Mouse (Mus musculus): ENCODE data around the gene Dlgap1. TPM values are rescaled to one million over a fixed set of nuclear protein-coding genes. Genes with fewer than 3 reads are reported as not detected.

The Dlgap1 gene
- polyA plus RNA-seq, 1 experiment from 2014 or later = 4.1 TPM

DNA sequence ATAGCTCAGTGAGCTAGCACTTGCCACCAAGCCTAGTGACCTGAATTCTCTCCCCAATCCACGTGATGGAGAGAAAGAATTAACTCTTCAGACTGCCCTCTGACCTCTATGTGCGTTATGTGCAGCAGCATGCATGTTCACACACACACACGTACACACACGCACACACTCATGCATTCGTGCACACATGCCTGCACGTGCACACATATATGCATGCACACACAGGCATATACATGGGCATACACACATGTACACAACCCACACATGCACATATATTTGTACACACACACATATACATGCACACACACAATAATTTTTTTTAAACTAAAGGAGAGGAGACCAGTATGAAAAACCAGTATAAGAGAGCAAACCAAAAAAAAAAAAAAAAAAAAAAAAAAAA, 465.7 kb downstream of the Dlgap1 start:
- no peaks in the 10 kb centered on the region for H3K36me3 ChIP-seq
- H3K27ac ChIP-seq = no peak overlapping the region
- H3K9ac ChIP-seq = no peak overlapping the region
- H3K4me2 ChIP-seq = no peak overlapping the region
- no peak overlapping the region for H3K4me3 ChIP-seq (replicated peaks)
- H3K4me1 ChIP-seq = peaks cover 5% of the 10 kb centered on the region
- no peaks in the 10 kb centered on the region for H3K27me3 ChIP-seq
- H3K9me3 ChIP-seq (replicated peaks) = no peaks in the 10 kb centered on the region
- ATAC-seq (replicated peaks; ENCODE audit: low FRiP score) = no peak
- 83% methylated on average over 6 of the region's 6 CpGs for WGBS

DNA sequence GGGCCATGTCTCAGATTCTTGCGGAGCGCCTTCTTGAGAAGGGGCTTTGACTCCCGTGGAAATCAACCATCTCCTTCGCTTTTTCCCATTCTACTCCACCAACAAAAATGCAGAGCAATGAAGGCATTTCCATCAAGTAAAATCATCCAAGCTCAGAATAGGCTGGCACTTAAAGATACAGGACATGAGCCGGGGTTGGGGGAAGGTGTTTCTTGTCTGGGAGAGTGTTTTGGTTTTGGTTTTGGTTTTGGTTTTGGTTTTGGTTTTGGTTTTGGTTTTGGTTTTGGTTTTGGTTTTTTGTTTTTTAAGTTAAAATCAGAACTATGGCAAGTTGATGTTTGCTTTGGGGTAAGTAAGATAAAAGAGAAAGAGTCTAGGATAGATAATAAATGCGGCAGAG, 466.7 kb downstream of the Dlgap1 start:
- no peak overlapping the region for H3K27ac ChIP-seq
- no peak for ATAC-seq (replicated peaks; ENCODE audit: low FRiP score)
- no peak overlapping the region for H3K4me3 ChIP-seq (replicated peaks)
- H3K4me2 ChIP-seq = no peak overlapping the region
- WGBS = 84% methylated on average over 6 of the region's 6 CpGs
- no peak overlapping the region for H3K9ac ChIP-seq
- H3K4me1 ChIP-seq = no peaks in the 10 kb centered on the region
- no peaks in the 10 kb centered on the region for H3K27me3 ChIP-seq
- H3K36me3 ChIP-seq = no peaks in the 10 kb centered on the region
- no peaks in the 10 kb centered on the region for H3K9me3 ChIP-seq (replicated peaks)

DNA sequence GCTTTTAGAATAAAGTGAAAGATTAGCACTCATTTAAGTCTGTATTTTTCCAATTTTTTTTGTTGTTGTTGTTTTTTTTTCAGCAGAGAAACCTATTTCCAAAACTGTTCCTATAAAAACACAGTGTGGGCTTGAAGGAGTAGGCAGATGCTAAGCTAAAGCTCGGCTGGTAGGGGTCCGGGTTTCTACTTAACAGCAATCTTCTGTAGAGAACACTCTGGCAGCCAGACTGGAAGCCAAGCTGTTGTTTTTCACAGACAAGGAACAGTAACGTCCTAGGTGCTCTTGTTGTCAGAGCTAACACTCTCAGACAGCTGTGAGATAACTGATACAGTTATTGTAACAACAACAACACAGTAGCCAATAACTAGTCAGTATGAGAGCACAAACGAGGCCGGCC, 468.4 kb downstream of the Dlgap1 start:
- 78% methylated on average over 5 of the region's 5 CpGs for whole genome bisulfite sequencing
- H3K4me2 ChIP-seq = no peak overlapping the region
- H3K4me1 ChIP-seq = no peaks in the 10 kb centered on the region
- H3K9ac ChIP-seq = no peak overlapping the region
- H3K27me3 ChIP-seq = no peaks in the 10 kb centered on the region
- H3K27ac ChIP-seq = no peak overlapping the region
- H3K9me3 ChIP-seq (replicated peaks) = no peaks in the 10 kb centered on the region
- H3K36me3 ChIP-seq = no peaks in the 10 kb centered on the region
- no peak overlapping the region for H3K4me3 ChIP-seq (replicated peaks)
- no peak for ATAC-seq (replicated peaks; ENCODE audit: low FRiP score)

- Histone ChIP-seq H3K4me2 (no peak overlapping the region), H3K9ac (no peak overlapping the region), H3K27me3 (no peaks in the 10 kb centered on the region), H3K4me3 (replicated peaks) (no peak overlapping the region), H3K36me3 (no peaks in the 10 kb centered on the region), H3K27ac (no peak overlapping the region), H3K4me1 (no peaks in the 10 kb centered on the region), H3K9me3 (replicated peaks) (no peaks in the 10 kb centered on the region)
- 85% methylated on average over 14 of the region's 14 CpGs for WGBS
- ATAC-seq (replicated peaks; ENCODE audit: low FRiP score) = no peak
These were observed 474.1 kb downstream of the Dlgap1 start for GRCm38 (mm10) chr17:70442976-70443375.

- 64% methylated on average over 8 of the region's 8 CpGs for WGBS
- no peak overlapping the region for H3K9ac ChIP-seq
- H3K4me1 ChIP-seq = no peaks in the 10 kb centered on the region
- no peaks in the 10 kb centered on the region for H3K9me3 ChIP-seq (replicated peaks)
- no peaks in the 10 kb centered on the region for H3K36me3 ChIP-seq
- H3K4me3 ChIP-seq (replicated peaks) = no peak overlapping the region
- H3K27ac ChIP-seq = no peak overlapping the region
- no peaks in the 10 kb centered on the region for H3K27me3 ChIP-seq
- no peak overlapping the region for H3K4me2 ChIP-seq
- ATAC-seq (replicated peaks; ENCODE audit: low FRiP score) = no peak
These were observed 477.6 kb downstream of the Dlgap1 start for GRCm38 (mm10) chr17:70446451-70446850.

- 90% methylated on average over 7 of the region's 7 CpGs for WGBS
- no peak for ATAC-seq (replicated peaks; ENCODE audit: low FRiP score)
- H3K9me3 ChIP-seq (replicated peaks) = no peaks in the 10 kb centered on the region
- no peaks in the 10 kb centered on the region for H3K4me1 ChIP-seq
- H3K27me3 ChIP-seq = no peaks in the 10 kb centered on the region
- H3K27ac ChIP-seq = no peak overlapping the region
- no peaks in the 10 kb centered on the region for H3K36me3 ChIP-seq
- H3K4me2 ChIP-seq = no peak overlapping the region
- no peak overlapping the region for H3K9ac ChIP-seq
- H3K4me3 ChIP-seq (replicated peaks) = no peak overlapping the region
These were observed 486.2 kb downstream of the Dlgap1 start for GRCm38 (mm10) chr17:70455036-70455435.

- H3K27ac ChIP-seq = no peak overlapping the region
- no peak overlapping the region for H3K4me2 ChIP-seq
- no peak for ATAC-seq (replicated peaks; ENCODE audit: low FRiP score)
- no peaks in the 10 kb centered on the region for H3K9me3 ChIP-seq (replicated peaks)
- no peaks in the 10 kb centered on the region for H3K4me1 ChIP-seq
- H3K27me3 ChIP-seq = no peaks in the 10 kb centered on the region
- 23% methylated on average over 1 of the region's 1 CpGs for WGBS
- no peaks in the 10 kb centered on the region for H3K36me3 ChIP-seq
- no peak overlapping the region for H3K9ac ChIP-seq
- H3K4me3 ChIP-seq (replicated peaks) = no peak overlapping the region
These were observed 488.2 kb downstream of the Dlgap1 start for GRCm38 (mm10) chr17:70457103-70457502.

DNA sequence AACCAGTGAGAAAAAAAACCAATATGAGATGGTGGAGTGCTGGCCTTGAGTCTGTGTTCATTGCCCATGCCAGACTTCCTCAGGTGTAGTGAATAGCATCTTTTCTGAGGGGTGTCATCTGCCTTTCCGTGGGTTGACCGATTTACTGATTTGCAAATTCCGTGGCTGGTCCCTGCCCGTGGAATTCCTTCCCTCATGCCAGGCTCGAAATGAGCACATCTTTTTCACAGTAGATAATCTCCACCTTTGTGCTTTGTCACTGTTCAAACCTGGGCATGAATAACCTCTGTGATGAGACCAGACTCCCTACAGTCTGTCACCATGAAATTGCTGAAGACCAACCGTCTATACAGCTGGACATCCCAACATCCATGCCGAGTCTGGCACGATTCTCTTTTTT, 493.4 kb downstream of the Dlgap1 start:
- 90% methylated on average over 8 of the region's 8 CpGs for WGBS
- H3K9ac ChIP-seq = no peak overlapping the region
- no peak for ATAC-seq (replicated peaks; ENCODE audit: low FRiP score)
- H3K27ac ChIP-seq = no peak overlapping the region
- H3K4me2 ChIP-seq = no peak overlapping the region
- no peaks in the 10 kb centered on the region for H3K27me3 ChIP-seq
- no peaks in the 10 kb centered on the region for H3K4me1 ChIP-seq
- H3K4me3 ChIP-seq (replicated peaks) = no peak overlapping the region
- H3K9me3 ChIP-seq (replicated peaks) = no peaks in the 10 kb centered on the region
- H3K36me3 ChIP-seq = no peaks in the 10 kb centered on the region

DNA sequence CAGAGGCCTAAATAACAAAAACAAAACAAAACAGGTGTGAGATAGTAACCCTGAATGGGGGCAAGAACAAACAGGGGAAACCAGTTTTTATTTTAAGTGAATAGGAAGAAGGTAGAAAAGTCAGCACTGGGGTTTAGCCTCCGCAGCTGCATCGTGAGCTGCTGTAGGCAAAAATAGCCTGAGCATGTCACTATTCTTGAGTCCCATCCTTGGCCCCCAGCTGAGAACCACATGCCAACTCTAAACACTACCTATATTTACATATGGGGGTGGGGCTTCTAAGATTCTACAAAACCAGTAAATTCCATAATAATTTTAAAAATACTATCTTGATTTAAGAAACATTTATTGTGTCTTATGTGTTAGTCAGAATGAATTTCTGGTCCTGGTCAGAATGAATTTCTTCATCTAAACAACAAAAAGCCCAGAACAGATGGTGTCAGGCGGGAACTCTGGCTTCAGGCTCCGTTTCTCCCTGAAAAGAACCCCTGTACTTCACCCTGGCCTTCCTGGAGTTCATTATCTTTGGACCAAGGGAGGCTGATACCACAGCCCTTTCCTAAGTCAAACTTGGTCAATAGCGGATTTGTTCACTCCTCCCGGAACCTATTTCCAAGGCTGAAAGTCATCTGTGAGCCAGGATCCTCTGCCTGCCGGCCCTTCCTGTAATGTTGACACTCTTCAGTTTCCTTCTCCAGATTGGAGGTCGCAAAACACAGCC, 494.1 kb downstream of the Dlgap1 start:
- no peaks in the 10 kb centered on the region for H3K4me1 ChIP-seq
- no peak overlapping the region for H3K4me2 ChIP-seq
- no peaks in the 10 kb centered on the region for H3K27me3 ChIP-seq
- no peak overlapping the region for H3K4me3 ChIP-seq (replicated peaks)
- no peak overlapping the region for H3K27ac ChIP-seq
- H3K36me3 ChIP-seq = no peaks in the 10 kb centered on the region
- WGBS = 76% methylated on average over 8 of the region's 8 CpGs
- no peak for ATAC-seq (replicated peaks; ENCODE audit: low FRiP score)
- no peaks in the 10 kb centered on the region for H3K9me3 ChIP-seq (replicated peaks)
- no peak overlapping the region for H3K9ac ChIP-seq

DNA sequence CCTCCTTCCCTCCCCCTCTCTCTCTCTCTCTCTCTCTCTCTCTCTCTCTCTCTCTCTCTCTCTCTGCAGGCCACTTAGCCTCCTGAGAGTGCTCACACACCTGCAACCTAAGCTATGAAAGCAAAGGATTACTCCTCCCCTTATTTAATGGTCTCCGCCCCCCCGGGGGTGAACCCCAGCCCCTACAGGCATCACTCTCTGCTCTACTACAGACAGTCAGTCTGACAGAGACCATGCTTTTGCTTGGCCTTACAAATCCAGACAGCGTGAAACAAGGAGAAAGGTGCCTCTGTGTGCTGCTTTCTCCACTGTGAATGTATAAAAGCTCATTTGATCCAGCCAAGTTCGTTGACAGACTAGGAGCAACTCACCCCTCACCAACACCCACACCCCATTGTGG, 497.5 kb downstream of the Dlgap1 start:
- Histone ChIP-seq H3K4me3 (replicated peaks) (no peak overlapping the region), H3K4me2 (no peak overlapping the region), H3K4me1 (no peaks in the 10 kb centered on the region), H3K9ac (no peak overlapping the region), H3K36me3 (no peaks in the 10 kb centered on the region), H3K27ac (no peak overlapping the region), H3K27me3 (no peaks in the 10 kb centered on the region), H3K9me3 (replicated peaks) (no peaks in the 10 kb centered on the region)
- ATAC-seq (replicated peaks; ENCODE audit: low FRiP score) = no peak
- WGBS = 51% methylated on average over 4 of the region's 4 CpGs

- Histone ChIP-seq H3K9me3 (replicated peaks) (no peaks in the 10 kb centered on the region), H3K27ac (no peak overlapping the region), H3K4me1 (no peaks in the 10 kb centered on the region), H3K27me3 (no peaks in the 10 kb centered on the region), H3K9ac (no peak overlapping the region), H3K4me2 (no peak overlapping the region), H3K4me3 (replicated peaks) (no peak overlapping the region), H3K36me3 (no peaks in the 10 kb centered on the region)
- ATAC-seq (replicated peaks; ENCODE audit: low FRiP score) = no peak
- WGBS = 71% methylated on average over 7 of the region's 7 CpGs
These were observed 502.1 kb downstream of the Dlgap1 start for GRCm38 (mm10) chr17:70470970-70471371.

GRCm38 (mm10) chr17:70472162-70472561, 503.3 kb downstream of the Dlgap1 start:
- no peak overlapping the region for H3K9ac ChIP-seq
- ATAC-seq (replicated peaks; ENCODE audit: low FRiP score) = no peak
- no peaks in the 10 kb centered on the region for H3K27me3 ChIP-seq
- no peaks in the 10 kb centered on the region for H3K4me1 ChIP-seq
- H3K27ac ChIP-seq = no peak overlapping the region
- no peak overlapping the region for H3K4me2 ChIP-seq
- no peaks in the 10 kb centered on the region for H3K36me3 ChIP-seq
- no peaks in the 10 kb centered on the region for H3K9me3 ChIP-seq (replicated peaks)
- WGBS = 84% methylated on average over 7 of the region's 7 CpGs
- H3K4me3 ChIP-seq (replicated peaks) = no peak overlapping the region

GRCm38 (mm10) chr17:70473871-70474270, 505.0 kb downstream of the Dlgap1 start:
- no peak for ATAC-seq (replicated peaks; ENCODE audit: low FRiP score)
- WGBS = 84% methylated on average over 4 of the region's 4 CpGs

More at GRCm38 (mm10) chr17:70473871-70474270, 505.0 kb downstream of the Dlgap1 start:
- H3K4me3 ChIP-seq (replicated peaks) = no peak overlapping the region
- no peaks in the 10 kb centered on the region for H3K4me1 ChIP-seq
- no peak overlapping the region for H3K9ac ChIP-seq
- no peaks in the 10 kb centered on the region for H3K9me3 ChIP-seq (replicated peaks)
- no peaks in the 10 kb centered on the region for H3K27me3 ChIP-seq
- no peaks in the 10 kb centered on the region for H3K36me3 ChIP-seq
- no peak overlapping the region for H3K4me2 ChIP-seq
- H3K27ac ChIP-seq = no peak overlapping the region
